Mouse (Mus musculus) liver, embryonic 13.5 days (tissue): ENCODE data around the gene Scml4. TPM values are rescaled to one million over a fixed set of nuclear protein-coding genes. Genes with fewer than 3 reads are reported as not detected.

Source experiments
- ATAC-seq: fragments of 200-750 bp; cut with Nextera tagmentation; 2 replicates; pipeline ENCODE4 v1.8.0; 2017; ENCODE audit warnings: low read depth, mild to moderate bottlenecking, moderate number of reproducible peaks, moderate library complexity
- DNase-seq: peaks from one replicate; pipeline ENCODE4 v3.0.0; 2022
- H3K27ac ChIP-seq: fragments of 300-500 bp; sonication (generic); 2 replicates; pipeline ENCODE4 v1.5.1; 2015; ENCODE audit warnings: moderate library complexity, mild to moderate bottlenecking, inconsistent platforms
- H3K27me3 ChIP-seq: fragments of 300-500 bp; sonication (generic); 2 replicates; pipeline ENCODE4 v1.6.1; 2015; ENCODE audit warnings: mild to moderate bottlenecking, inconsistent platforms
- H3K36me3 ChIP-seq: fragments of 300-500 bp; sonication (generic); 2 replicates; pipeline ENCODE4 v1.6.1; 2015; ENCODE audit warnings: mild to moderate bottlenecking, inconsistent platforms
- H3K4me1 ChIP-seq: fragments of 300-500 bp; sonication (generic); replicated peaks from 2 replicates; pipeline ENCODE4 v1.6.1; 2015; ENCODE audit warnings: inconsistent platforms
- H3K4me2 ChIP-seq: fragments of 300-500 bp; sonication (generic); 2 replicates; pipeline ENCODE4 v1.6.1; 2015; ENCODE audit warnings: inconsistent platforms, mild to moderate bottlenecking, moderate library complexity
- H3K4me3 ChIP-seq: fragments of 300-500 bp; sonication (generic); replicated peaks from 2 replicates; pipeline ENCODE4 v1.5.1; 2015; ENCODE audit warnings: mild to moderate bottlenecking, inconsistent platforms
- H3K9ac ChIP-seq: fragments of 300-500 bp; sonication (generic); 2 replicates; pipeline ENCODE4 v1.6.1; 2015; ENCODE audit warnings: mild to moderate bottlenecking, inconsistent platforms
- H3K9me3 ChIP-seq: fragments of 300-500 bp; sonication (generic); replicated peaks from 2 replicates; pipeline ENCODE4 v1.6.1; 2016; ENCODE audit warnings: inconsistent platforms
- WGBS: fragments of 180-500 bp; shearing (Covaris S2); methylation state at CpG from one replicate; pipeline ENCODE4 v1.1.7; 2015; ENCODE audit not compliant: insufficient replicate concordance; 5-methylcytosine and 5-hydroxymethylcytosine counted together
- polyA plus RNA-seq: library from polyadenylated mRNA; unstranded; fragments of >200 nt; fragmentation: Nextera tagmentation; extraction: Ambion mirVana; gene quantifications from 2 replicates; pipeline ENCODE4 v1.2.1, GENCODE M21; 2015

Scml4 gene
- polyA plus RNA-seq, 1 experiment from 2014 or later, result 0.20 TPM

DNA sequence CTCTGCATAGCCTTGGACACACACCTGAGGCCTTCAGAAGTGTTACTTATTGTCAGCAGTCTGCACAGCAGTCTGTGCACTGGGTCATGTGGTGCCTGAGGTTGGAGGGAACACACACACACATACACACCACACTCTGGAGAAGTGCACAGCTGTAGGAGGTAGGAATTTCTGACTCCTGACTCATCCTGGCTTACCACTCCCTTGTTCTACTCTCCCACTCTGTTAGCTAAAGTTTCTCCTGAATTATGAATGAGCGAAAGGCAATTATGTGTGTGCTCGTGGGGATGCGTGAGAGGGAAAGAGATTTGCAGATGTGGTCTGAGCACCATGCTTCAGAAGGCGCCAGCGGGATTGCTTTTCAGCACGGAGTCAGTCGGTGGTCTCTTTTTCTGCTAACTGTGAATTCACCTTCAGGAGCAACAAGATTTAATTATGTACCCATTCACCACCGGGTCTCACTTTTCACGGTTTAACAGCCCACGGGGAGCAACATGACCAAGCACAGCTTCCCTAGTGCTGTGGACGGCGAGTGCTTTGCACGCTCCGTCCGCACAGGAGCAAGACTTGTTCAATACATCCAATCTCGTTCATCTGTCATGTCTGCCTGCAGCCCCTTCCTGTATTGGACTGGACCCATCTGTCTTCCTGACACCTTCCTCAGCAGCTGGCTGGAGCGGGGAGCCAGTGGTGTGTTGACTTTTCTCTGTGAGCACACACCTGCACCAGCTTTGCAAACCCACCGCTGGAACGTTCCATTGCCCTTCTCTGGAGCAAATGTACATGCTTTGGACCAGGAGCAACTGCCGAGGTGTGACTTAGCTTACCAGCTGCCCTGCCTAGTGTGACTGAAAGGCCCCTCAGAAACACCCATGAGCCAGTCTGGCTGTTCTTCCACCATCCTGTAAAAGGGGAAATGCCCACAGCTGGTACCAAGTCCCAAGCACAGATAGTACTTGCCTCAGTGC lies 91.2 kb downstream of the Scml4 start:
- Histone ChIP-seq H3K27me3 (peaks cover 34% of the 10 kb centered on the region), H3K27ac (no peak overlapping the region), H3K4me3 (no peak overlapping the region), H3K9me3 (no peaks in the 10 kb centered on the region), H3K9ac (no peak overlapping the region), H3K4me2 (no peak overlapping the region), H3K36me3 (no peaks in the 10 kb centered on the region), H3K4me1 (peaks cover 10% of the 10 kb centered on the region; the same call in 1 of the 2 replicates)
- ATAC-seq (no peak), DNase-seq (no peak)
- 50% methylated on average over 20 of the region's 20 CpGs for WGBS

- DNase-seq (no peak), ATAC-seq (no peak)
- H3K27me3 ChIP-seq, result peaks cover 40% of the 10 kb centered on the region
These were observed 91.9 kb downstream of the Scml4 start for GRCm38 (mm10) chr10:42952046-42952420.

DNA sequence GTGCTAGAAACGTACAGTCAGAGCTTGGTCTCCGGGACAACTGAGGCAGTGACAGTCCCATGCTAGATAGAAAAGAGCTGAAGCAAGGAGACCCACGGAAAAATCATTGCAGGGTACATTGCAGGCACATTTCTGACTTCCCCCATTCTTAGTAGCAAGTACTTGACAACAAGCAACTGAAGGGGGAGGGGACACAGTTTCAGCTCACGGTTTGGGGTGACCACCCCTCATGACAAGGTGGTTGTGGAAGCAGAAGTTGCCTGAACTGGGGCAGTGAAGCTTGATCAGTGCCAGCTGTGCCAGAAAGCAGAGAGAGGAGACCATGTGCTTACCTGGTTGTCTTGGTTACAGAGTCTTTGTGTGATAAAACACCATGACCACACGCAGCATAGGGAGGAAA lies 93.4 kb downstream of the Scml4 start:
- Histone ChIP-seq H3K4me2 (no peak overlapping the region), H3K4me3 (no peak overlapping the region), H3K27ac (no peak overlapping the region), H3K36me3 (no peaks in the 10 kb centered on the region), H3K27me3 (peaks cover 46% of the 10 kb centered on the region), H3K9ac (no peak overlapping the region), H3K4me1 (peaks cover 15% of the 10 kb centered on the region; the same call in 1 of the 2 replicates), H3K9me3 (no peaks in the 10 kb centered on the region)
- ATAC-seq (no peak), DNase-seq (no peak)
- WGBS, result 46% methylated on average over 5 of the region's 5 CpGs

More at GRCm38 (mm10) chr10:42952046-42952420, 91.9 kb downstream of the Scml4 start:
- no peaks in the 10 kb centered on the region for H3K36me3 ChIP-seq
- no peak overlapping the region for H3K27ac ChIP-seq
- H3K4me2 ChIP-seq, result no peak overlapping the region
- no peaks in the 10 kb centered on the region for H3K9me3 ChIP-seq
- no peak overlapping the region for H3K4me3 ChIP-seq
- WGBS, result 14% methylated on average over 9 of the region's 9 CpGs
- H3K9ac ChIP-seq, result no peak overlapping the region
- peaks cover 10% of the 10 kb centered on the region; the same call in 1 of the 2 replicates for H3K4me1 ChIP-seq

DNA sequence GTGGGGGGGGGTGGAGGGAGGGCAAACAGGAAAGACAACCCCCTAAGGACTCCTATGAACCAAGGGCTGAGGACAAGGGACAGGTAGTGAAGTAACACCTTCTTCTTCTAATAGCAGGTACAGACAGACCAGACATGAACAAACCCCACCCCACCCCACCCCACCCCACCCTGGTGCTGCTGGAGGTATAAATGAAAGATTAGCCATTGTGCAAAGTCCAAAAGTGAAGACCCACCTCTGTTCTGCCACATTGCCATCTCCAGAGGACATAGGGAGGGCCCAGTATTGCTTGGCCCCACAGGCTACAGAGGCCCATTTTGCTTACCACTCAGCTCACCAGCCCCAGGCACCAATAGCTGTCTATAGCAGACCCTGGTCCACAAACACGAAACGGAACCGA lies 95.0 kb downstream of the Scml4 start:
- no peaks in the 10 kb centered on the region for H3K9me3 ChIP-seq
- peaks cover 10% of the 10 kb centered on the region; the same call in 1 of the 2 replicates for H3K4me1 ChIP-seq
- ATAC-seq (no peak), DNase-seq (no peak)
- H3K4me2 ChIP-seq, result no peak overlapping the region
- peaks cover 42% of the 10 kb centered on the region for H3K27me3 ChIP-seq
- no peak overlapping the region for H3K9ac ChIP-seq
- 80% methylated on average over 3 of the region's 3 CpGs for WGBS
- no peak overlapping the region for H3K4me3 ChIP-seq
- no peak overlapping the region for H3K27ac ChIP-seq
- H3K36me3 ChIP-seq, result no peaks in the 10 kb centered on the region

DNA sequence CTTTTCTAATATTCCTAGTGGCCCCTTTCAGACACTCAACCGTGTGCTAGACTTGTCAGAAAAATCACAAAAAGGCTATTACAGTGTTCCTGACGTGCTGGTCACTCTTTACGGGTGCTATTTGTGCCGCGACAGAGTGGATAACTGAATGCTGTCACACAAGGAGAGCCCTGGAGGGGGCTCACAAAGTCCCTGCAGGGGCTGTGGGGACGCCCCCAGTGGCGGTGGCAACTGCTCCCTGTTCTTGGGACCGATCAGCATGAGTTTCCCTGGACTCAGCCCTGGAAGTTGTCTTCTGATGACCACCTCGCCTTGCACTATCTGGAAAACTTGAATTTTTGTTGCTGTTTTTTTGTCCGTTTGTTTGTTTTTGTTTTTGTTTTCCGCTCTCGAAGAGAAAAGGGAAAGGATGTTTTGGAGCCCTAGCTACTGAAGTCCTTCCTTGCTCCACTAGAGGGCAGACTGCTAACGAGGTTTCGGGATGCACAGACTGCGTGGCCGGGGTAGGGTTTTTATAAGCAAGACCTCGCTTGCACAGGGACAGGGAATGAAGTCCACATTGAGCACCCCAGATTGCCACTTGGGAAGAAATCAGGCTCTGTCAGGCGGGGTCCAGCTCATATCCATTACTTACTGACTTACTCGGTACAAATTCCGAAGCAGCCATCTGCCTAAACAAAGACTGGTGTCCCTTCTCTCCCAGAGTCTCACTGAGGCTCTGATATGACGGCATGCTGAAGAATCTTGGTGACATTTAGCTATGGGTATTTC lies 97.9 kb downstream of the Scml4 start:
- Histone ChIP-seq H3K9me3 (no peaks in the 10 kb centered on the region), H3K4me1 (peaks cover 18% of the 10 kb centered on the region), H3K9ac (no peak overlapping the region), H3K4me2 (peak overlapping the region; percentile 51), H3K4me3 (peak overlapping the region; percentile 33), H3K36me3 (no peaks in the 10 kb centered on the region), H3K27ac (no peak overlapping the region), H3K27me3 (peaks cover 34% of the 10 kb centered on the region)
- DNase-seq (peak; percentile 19), ATAC-seq (no peak)
- WGBS, result 7% methylated on average over 21 of the region's 21 CpGs

DNA sequence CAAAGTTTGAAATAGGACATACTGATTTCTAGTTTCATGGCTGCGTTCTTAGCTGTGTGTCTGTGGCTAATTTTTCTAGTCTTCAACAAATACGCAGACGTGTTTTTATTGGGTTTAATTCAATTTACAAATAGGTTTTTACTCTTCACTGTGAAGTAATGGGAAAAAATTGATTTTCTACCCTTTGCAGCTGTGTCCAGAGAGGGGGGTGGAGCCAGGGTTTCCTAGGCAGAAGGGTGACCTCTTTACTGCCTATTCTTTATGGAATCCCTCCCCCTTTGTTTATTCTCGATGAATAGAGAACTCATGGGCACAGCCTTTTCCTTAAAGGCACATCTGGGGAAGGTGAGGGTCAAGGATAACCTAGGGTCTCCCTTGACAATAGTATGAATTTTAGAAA lies 98.5 kb downstream of the Scml4 start:
- DNase-seq, result no peak
- no peaks in the 10 kb centered on the region for H3K36me3 ChIP-seq
- no peaks in the 10 kb centered on the region for H3K9me3 ChIP-seq
- H3K4me3 ChIP-seq, result no peak overlapping the region
- 55% methylated on average over 4 of the region's 4 CpGs for WGBS
- no peak overlapping the region for H3K27ac ChIP-seq
- peaks cover 32% of the 10 kb centered on the region for H3K27me3 ChIP-seq
- ATAC-seq, result no peak
- H3K4me1 ChIP-seq, result peaks cover 18% of the 10 kb centered on the region
- peak overlapping the region; percentile 51 for H3K4me2 ChIP-seq
- H3K9ac ChIP-seq, result no peak overlapping the region

GRCm38 (mm10) chr10:42961771-42962170 lies 101.6 kb downstream of the Scml4 start:
- peaks cover 13% of the 10 kb centered on the region for H3K27me3 ChIP-seq
- no peak overlapping the region for H3K27ac ChIP-seq
- H3K4me3 ChIP-seq, result no peak overlapping the region

DNA sequence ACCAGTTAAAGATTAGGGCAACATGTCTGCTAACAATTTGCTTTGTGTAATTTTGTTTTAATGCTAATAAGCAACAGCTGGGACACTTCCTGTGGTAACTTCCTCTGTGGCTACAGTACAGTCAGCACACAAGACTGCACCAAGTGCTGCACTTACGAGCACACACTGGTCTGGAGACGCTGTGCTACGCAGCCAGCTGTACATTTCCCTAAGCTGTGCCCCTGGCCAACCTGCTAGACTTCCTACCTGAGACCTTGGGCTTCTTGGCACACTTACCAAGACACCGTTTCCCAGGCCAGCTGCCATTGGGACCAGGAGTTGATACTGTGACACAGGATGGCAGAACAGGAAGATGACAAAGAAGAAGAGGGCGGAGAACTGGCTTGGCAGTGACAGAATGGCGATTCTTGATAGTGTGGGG lies 102.0 kb downstream of the Scml4 start:
- peaks cover 18% of the 10 kb centered on the region for H3K4me1 ChIP-seq
- 26% methylated on average over 6 of the region's 6 CpGs for WGBS
- no peak overlapping the region for H3K9ac ChIP-seq
- peaks cover 9% of the 10 kb centered on the region for H3K27me3 ChIP-seq
- no peak for ATAC-seq
- DNase-seq, result no peak
- H3K4me3 ChIP-seq, result no peak overlapping the region
- no peak overlapping the region for H3K27ac ChIP-seq
- H3K9me3 ChIP-seq, result no peaks in the 10 kb centered on the region
- peak overlapping the region; percentile 24; the same call in 1 of the 2 replicates for H3K4me2 ChIP-seq
- no peaks in the 10 kb centered on the region for H3K36me3 ChIP-seq

More at GRCm38 (mm10) chr10:42961771-42962170, 101.6 kb downstream of the Scml4 start:
- Histone ChIP-seq H3K4me1 (peaks cover 18% of the 10 kb centered on the region), H3K9me3 (no peaks in the 10 kb centered on the region), H3K4me2 (no peak overlapping the region), H3K36me3 (no peaks in the 10 kb centered on the region), H3K9ac (no peak overlapping the region)
- DNase-seq (no peak), ATAC-seq (no peak)
- WGBS, result 60% methylated on average over 6 of the region's 6 CpGs

DNA sequence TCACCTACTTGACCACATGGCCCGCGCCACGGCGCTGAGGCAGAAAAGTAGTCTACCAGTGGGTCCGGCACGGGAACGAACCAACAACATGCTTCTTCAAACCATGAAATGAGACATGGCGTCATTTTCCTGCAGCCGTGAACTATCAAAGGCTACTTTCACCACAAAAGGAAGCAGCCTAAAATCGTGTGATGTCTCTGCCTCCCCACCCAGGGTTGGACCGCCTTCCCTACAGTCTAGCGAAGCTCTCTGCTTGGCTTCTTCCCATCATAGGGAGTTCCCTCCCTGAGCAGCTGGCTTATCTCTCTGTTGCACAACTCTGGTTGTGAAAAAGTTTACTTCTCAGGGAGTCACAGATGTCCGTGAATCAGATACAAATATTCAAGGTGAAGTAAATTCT lies 102.5 kb downstream of the Scml4 start:
- Histone ChIP-seq H3K4me3 (no peak overlapping the region), H3K36me3 (no peaks in the 10 kb centered on the region), H3K27ac (no peak overlapping the region), H3K9ac (no peak overlapping the region), H3K27me3 (peaks cover 8% of the 10 kb centered on the region), H3K4me2 (peak overlapping the region; percentile 24; the same call in 1 of the 2 replicates), H3K9me3 (no peaks in the 10 kb centered on the region), H3K4me1 (peaks cover 18% of the 10 kb centered on the region)
- 36% methylated on average over 13 of the region's 13 CpGs for WGBS
- ATAC-seq (peak; percentile 65), DNase-seq (no peak)

- no peak overlapping the region for H3K9ac ChIP-seq
- no peaks in the 10 kb centered on the region for H3K36me3 ChIP-seq
- no peaks in the 10 kb centered on the region for H3K9me3 ChIP-seq
- ATAC-seq (no peak), DNase-seq (no peak)
- 52% methylated on average over 2 of the region's 2 CpGs for WGBS
- H3K27ac ChIP-seq, result no peak overlapping the region
- 0 out of 2 replicates have a peak, but pooled peaks cover 4% of the 10 kb centered on the region for H3K27me3 ChIP-seq
- H3K4me1 ChIP-seq, result peaks cover 14% of the 10 kb centered on the region
- no peak overlapping the region for H3K4me3 ChIP-seq
- no peak overlapping the region for H3K4me2 ChIP-seq
These were observed 102.9 kb downstream of the Scml4 start for GRCm38 (mm10) chr10:42963061-42963460.

GRCm38 (mm10) chr10:42968332-42968731 lies 108.2 kb downstream of the Scml4 start:
- H3K9ac ChIP-seq, result no peak overlapping the region
- WGBS, result 12% methylated on average over 2 of the region's 2 CpGs
- no peak overlapping the region for H3K27ac ChIP-seq
- H3K4me3 ChIP-seq, result no peak overlapping the region
- DNase-seq (no peak), ATAC-seq (no peak)
- H3K4me2 ChIP-seq, result no peak overlapping the region
- peaks cover 7% of the 10 kb centered on the region; the same call in 1 of the 2 replicates for H3K4me1 ChIP-seq
- no peaks in the 10 kb centered on the region for H3K36me3 ChIP-seq
- H3K27me3 ChIP-seq, result peaks cover 8% of the 10 kb centered on the region; the same call in 1 of the 2 replicates
- H3K9me3 ChIP-seq, result no peaks in the 10 kb centered on the region
